Mouse (Mus musculus) CH12F3 (cell line): ENCODE measurements around the gene Slc9a6.

Experiments used
- in situ Hi-C: fragments of 300-500 bp; cut with MboI; formaldehyde crosslinking; loops from 2 replicates; pipeline ENCODE4 v1.14.3; 2020; ENCODE audit warnings: low sequenced_read_pairs

The Slc9a6 gene

DNA sequence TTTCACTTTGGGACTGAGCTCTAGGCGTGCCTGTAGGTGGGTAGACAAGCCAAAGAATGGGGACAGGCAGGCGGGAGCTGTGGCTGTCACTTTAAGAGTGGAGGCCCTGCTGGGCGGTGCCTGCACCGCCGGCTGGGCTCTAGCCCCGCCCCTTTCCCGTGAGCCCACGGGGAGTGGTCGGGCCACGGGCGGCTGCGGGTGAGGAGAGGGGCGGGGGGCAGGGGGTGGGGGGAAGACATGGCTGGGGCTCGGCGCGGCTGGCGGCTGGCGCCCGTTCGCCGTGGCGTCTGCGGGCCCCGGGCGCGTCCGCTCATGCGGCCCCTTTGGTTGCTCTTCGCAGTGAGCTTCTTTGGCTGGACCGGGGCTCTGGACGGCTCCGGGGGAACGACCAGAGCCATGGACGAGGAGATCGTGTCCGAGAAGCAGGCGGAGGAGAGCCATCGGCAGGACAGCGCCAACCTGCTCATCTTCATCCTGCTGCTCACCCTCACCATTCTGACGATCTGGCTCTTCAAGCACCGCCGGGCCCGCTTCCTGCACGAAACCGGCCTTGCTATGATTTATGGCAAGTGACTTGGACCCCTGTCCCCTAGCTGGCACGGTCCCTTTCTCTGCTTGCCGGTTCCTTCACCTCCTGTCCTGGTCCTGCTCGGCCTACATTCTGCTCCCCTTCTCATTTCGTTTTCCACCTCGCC, at the start of gene Slc9a6:
Gene Slc9a6, plus strand, starts transcription at position 135 of the 695 bp plus-strand sequence.
- in situ Hi-C loops, result no loop called here

DNA sequence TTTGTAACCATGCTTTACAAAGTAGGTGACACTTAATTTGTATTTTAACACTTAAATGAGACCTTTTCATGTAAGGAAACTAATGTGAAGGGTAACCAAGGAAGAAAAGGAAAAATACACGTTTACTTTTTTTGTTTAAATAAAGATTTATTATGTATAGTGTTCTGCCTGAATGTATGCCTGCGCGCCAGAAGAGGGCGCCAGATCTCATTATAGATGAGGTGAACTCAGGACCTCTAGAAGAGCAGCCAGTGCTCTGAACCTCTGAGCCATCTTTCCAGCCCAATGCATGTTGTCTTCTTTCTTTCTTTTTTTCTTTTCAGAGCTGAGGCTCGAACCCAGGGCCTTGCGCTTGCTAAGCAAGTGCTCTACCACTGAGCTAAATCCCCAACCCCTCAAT, 37.1 kb upstream of the Slc9a6 start:
- in situ Hi-C loops, result no loop called here

DNA sequence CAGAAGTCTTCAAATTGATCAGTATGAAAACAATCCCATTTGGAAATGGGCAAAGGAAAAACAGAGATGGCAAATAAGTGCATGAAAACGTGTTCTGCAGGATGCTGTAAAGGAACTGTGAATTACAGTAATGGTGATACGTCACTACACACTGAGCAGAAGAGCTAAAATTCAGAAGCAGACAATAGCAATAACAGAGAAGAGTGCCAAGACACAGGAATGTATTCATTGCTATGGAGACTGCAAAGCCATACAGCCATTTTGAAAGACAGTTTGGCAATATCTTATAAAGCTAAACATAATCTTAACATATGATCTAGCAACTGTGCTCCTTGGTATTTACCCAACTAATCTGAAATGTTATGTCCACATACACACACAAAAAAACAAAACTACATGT, 31.4 kb upstream of the Slc9a6 start:
- in situ Hi-C loops, result no loop called here

DNA sequence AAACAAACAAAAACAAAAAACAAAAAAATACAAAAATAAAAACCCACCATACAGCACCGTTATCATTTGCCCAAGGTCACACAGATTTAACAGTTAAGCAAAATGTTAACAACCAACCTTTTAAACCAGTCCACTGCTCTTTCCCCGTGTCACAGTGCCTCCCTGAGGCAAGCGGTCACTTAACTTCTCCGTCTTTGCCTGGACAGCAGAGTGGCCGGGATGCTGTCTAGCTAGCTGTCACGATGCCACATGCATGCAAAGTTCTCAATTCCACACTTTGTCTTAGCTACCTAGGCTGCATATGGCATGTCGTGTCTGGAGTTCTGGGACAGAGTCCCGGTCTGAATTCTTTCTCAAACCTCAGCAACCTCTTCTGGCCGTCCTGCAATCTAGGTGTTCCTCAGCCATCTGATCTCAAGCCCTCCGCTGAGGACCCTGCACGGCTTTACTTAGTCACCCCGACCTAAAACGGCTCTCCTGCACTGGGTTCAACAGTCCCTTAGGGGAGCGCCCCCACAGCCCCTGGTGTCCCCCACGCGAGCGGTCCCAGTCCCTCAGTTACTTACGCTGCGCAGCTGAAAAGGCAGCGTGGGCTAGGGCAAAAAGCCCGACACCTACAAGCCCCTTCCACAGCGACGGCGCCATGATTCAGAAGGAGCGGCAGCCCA, 12.2 kb upstream of the Slc9a6 start:
- in situ Hi-C loops, result no loop called here

DNA sequence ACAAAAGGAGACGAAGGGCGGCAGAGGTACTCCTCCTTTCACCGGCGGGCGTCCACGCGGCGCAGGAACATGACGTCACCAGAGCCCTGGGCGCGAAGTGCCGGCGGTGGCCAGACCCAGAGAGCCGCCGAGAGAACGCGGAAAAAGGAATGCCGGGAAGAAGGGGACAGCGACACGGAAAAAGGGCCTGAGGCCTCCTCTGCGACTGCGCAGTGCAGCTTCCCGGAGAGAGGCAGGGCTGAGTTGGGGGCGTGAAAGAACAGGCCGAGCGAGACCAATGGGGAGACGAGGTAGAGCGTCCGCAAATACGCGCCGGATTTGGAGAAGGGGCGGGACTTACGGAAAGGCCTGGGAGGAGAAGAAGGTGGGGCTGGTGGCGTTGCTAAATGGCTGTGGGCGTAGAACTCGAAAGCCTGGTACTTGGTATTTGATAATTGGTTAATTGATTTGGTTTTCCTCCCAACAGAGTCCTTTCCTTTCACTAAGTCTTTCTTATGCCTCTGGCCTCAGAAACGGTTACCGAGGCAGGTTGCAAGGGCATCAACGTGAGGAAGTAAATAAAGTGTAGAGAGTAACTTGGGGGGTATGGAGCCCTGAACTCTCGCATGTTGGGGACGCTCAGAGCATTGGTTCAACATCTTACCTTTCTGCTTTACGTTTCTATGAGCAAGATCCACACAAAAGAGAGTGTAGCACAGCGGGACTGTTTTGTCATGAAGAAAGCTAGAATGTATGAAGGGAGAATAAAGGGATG, 11.5 kb upstream of the Slc9a6 start, which contains the start of gene Mmgt1:
Gene Mmgt1, minus strand, starts transcription at position 183 of the 754 bp plus-strand sequence.
- in situ Hi-C loops, result no loop called here

DNA sequence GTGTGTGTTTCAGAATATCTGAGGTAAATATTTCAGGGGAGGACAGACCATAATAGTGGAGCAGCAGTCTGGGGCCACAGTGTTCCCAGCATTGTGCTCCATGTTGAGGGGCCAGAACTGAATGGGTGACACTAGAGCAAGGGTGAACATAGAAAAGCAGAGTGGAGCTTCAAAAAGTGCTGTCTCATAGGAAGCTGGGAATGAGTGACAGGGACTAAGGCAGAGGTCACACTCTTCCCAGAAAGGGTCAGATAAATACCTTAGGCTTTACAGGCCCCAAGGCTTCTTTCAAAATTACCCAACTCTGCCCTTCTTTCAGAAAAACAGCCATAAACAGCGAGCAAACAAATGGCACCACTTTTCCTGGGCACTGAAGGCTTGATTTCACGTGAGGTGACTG, 3.0 kb upstream of the Slc9a6 start:
- in situ Hi-C loops, result no loop called here

DNA sequence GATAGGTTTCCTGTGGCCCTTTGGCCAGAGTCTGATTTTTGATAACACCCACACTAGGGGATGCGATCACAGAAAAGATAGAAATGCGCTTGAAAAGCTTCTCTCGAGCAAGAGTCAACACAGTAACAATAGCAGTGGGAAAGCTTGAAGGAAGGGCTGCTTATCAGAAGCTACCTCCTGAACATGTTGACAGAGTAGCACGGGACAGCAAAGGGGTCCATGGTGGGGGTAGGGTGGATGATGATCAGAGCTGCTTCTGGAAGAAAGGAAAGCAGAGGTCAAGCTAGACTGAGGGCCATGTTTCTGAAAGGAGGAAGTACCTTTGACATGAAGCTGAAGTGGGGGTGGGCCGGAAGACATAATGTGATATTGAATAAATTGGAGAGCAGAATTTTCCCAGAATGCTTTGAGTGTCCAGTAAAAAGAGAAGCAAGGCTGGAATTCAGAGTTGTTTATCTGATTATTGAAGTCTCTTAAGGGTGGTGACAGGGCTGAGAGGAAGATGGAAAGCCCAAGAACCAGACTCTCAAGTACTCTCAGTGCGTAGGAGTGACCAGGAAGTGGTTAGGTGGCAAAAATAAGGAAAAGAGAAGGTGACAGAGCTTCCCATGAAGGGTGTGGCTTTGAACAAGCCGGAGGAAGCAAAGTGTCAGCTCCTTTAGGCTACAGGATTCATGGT, 2.4 kb upstream of the Slc9a6 start:
- in situ Hi-C loops, result no loop called here

DNA sequence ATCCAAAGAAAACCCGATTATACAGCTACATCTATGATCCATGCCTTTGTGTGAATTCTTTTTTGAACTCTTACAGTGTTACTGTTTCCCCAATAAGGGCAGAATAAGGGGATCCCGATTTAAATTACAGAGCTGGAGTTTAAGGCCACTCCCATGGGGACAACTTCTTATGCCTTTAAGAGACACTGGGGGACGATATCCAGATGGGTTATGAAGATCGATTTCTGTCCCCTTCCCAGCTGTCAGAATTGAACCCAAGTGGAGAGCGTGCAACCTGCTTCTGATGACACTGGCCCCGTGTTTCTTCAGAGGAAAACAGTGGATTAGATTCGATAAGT, 303 bp upstream of the Slc9a6 start:
- in situ Hi-C loops, result no loop called here

DNA sequence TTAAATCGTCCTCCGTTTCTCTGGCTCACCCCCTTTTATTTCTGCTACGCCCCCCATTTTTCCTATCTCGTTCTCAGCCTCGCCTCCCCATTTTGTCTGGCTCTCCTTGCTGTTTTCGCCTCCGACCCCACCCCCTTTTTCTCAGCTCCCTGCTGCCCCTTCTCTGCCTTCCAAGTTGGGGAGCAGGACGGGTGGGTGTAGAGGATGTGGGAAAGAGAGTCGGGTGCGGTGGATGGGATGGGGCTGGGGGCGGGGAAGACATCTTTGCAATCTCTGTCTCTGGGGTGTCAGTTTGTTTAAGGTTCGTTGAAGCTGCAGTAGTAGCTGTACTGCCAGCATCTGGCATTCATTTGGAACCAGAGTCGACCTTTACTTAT, 749 bp downstream of the Slc9a6 start:
- in situ Hi-C loops, result no loop called here

DNA sequence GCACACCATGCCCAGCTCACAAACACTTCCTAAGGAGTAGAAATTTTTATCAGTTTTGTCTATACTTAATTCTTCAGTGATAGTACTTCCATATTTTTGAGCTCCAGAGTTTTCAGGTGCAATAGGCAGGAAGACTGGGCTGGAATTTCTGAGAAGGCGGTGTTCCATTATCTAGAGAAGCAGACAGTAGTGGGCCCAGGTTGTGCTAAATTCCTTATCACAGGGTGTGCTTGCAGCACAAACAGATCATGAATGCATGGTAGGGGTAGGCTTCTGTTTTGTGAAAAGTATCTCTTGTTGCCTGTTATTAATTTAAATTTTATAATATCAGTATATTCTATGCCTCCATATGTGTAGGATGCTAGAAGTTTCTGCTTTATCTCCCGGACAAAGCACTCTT, 5.7 kb downstream of the Slc9a6 start:
- in situ Hi-C loops, result no loop called here

DNA sequence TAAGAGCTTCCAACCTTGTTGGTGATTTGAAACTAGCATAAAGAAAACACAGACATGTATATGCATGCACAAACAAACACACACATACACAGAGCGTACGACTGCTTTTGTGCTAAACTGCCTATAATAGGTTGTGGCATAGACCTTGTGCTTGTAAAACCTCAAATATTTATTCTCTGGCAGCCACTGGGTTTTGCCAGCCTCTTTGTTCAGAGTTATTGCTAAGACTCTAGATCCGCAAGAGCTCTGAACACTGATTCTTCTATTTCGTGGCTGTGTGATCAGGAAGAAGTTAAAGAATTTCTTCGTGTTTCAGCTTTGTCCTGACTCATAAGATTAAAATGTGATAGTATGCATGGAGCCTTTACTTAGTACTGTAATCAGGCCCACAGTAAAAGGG, 26.6 kb downstream of the Slc9a6 start:
- in situ Hi-C loops, result no loop called here

DNA sequence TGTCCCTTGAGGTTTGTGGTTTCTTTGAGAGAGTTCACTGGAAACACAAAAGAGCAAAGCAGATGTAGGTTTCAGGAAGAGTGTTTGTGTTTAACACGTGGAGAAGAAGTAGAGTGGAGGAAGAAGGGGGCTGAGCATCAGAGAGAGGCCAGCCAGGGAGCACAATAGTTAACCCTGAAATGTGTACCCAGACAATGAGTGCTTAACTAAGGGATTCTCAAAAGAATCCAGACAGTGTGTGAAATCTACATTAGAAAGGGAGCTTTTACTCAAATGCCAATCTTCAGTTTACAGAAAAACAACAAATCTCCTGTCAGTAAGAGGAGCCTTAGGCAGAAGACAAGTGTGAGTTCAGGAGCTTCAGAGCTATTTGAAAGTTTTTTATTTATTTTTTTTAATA, 30.5 kb downstream of the Slc9a6 start:
- in situ Hi-C loops, result no loop called here

DNA sequence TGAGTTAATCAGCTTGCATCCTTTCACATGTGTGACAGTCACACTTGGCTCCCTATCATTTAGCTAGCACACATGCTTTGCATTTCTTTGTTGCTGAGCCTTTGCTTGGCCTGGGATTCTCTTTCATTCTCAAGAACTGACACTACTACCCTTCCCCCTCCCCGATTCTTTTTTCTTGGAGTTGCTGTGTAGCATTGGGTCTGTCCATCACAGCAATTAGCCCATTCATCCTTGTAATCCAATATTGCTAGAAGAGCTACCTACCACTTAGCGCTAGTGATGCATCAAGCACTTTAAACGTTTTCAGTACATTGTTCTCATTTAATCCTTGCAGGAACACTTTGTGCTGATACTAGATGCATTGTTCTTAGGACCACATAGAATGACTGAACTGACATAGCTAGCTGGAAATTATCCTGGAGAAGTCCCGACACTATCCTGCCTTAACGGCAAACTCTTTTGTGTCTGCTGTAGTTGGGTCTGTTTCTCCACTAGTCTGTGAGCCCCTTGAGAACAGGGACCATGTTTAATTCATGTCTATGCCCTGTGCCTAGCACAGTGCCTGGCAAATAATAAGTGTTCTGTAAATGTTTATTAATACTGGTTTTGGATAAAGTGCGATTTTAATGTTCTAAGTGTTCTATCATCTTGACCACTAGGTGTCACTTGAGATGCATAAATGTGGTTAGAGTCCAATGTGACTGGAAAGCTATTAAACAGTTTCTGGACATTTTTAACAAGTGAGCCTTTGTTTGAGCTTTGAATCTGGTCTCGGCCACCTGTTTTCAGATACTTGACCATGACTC, 40.2 kb downstream of the Slc9a6 start:
- in situ Hi-C loops, result no loop called here

DNA sequence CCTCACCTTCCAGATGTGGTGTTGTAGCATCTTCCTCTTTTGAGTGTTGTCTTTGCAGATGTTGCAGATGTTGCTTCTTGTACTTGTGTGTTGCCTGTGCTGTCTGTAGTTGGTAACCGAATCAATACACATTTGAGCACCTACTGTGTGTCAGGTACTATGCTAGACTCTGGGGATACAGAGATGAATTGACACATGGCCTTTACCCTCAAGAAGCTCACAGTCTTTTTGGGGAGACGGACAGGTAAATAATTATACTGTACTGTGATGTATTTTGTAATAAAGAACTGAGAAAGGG, 40.7 kb downstream of the Slc9a6 start:
- in situ Hi-C loops, result no loop called here

DNA sequence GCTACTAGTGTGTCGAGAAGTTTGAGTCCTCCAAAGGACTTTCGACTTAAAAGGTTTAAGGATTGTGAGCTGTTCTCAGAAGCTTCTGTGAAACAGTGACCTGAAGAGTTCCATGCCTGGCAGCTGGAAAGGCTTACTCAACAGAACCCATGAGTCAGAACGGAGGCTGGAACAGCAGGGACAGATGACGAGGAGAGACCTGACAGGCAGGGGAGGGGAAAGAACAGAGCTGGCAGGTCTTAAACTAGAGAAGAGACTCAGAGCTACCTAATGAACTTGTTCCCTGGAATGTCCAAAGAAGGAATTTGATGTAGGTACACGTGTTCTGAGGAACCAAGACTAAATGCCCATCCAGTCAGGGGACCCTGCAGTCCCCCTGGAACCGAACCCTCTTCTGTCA, 41.3 kb downstream of the Slc9a6 start:
- in situ Hi-C loops, result no loop called here

DNA sequence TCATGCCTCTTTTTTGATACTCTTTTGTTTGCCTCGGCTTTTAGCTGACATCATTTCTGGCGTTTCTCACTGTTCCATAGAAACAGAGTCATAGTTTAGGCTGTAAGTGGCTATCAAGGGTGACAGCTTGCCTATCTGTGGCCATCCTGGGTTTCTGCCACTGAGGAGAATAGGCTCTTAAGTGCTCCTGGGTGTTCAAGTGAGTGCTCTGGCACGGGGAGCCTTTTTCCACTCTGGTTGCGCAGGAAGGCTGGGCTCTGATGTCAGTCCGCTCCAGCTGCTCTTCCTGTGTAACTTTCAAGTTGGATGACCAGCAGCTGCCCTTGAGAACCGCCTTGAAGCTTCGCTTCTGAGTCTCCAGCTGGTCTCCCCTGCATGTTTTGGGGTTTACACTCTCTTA, 42.2 kb downstream of the Slc9a6 start:
- in situ Hi-C loops, result no loop called here

DNA sequence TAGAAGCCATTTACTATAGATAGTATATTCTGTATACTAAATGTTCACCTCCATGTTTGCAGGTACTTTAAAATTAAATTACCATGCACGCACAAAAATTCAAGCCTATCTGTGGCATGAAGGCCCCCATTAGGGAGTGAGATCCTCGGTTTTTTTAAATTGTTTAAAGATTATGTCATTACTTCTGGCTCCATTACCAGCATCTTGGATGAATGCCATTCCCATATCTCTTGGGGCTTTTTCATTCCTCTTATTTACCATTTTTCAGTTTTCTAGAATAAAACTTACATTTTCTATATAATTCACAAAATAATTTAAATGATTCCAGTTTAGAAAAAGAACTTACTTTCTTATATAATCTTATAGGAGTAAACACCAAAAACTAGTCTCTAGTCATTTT, 46.1 kb downstream of the Slc9a6 start:
- in situ Hi-C loops, result no loop called here

DNA sequence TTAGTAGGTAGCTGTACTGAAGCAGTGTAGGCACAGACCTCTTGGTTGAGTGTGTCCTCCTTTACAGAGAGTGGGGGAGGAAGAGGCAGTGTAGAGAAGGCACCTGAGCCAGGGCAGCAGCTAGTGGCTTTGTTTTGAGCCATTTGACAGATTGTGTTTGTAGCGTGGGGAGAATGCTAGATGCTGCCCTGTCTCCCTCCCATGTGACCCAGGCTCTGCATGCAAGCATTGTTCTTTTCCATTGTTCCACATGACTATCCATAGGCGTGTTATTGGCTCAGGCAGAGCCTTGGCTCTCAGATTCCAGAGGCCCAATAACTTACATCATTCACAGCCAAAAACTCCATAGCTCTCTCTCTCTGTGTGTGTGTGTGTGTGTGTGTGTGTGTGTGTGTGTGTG, 49.7 kb downstream of the Slc9a6 start:
- in situ Hi-C loops, result no loop called here

DNA sequence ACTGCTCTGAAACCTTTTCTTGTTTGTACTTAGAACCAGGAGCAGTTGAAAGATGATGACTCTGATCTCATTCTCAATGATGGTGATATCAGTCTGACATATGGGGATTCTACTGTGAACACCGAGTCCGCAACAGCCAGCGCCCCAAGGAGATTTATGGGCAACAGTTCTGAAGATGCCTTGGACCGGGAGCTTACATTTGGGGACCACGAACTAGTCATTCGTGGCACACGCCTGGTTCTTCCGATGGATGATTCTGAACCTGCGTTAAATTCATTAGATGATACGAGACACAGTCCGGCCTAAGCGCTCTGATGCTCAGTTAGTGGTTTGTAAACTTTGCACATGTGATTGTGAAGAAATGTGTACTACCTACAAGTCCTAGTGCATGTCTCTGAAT, 51.6 kb downstream of the Slc9a6 start:
- in situ Hi-C loops, result no loop called here

DNA sequence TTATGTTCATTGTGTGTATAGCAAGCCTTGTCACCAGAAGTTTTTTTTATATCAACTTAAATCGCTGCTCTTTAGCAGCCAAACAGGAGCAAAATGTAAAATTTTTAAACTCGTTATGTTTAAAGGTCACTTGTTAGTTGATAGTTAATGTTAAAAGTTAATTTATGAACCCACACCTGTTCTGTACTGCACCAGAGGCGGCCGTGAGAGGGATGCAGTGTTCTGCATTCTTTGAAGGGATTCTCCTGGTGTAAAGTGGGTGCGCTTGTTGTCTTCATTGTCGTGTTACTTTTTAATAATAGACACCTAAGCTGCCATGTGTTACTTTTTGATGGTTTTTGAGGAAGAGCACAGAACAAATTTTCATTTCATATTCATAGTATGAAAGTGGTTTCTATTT, 52.8 kb downstream of the Slc9a6 start:
- in situ Hi-C loops, result no loop called here

DNA sequence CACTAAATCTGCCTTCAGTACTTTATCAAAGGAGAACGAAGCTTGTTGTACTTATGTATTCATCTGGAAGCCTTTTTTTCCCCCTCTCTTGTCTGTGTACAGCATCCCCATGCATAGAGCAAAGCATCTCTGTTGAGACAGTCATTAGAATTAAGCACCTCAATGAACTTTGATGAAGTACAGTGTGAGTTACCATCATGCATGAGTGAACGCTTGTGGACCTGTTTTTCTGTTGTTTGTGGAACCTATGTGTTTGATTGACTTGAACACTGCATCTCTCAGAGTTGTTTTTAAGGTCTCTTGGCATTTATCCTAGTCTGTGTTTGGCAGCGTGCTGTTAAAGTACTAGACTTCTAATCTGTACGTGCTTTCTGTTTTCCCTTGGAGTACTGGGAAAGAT, 53.8 kb downstream of the Slc9a6 start:
- in situ Hi-C loops, result no loop called here
